Comparison of ENCODE assay signal across 8 mouse cellular contexts in genomic region chr6:128761144-128761540, GRCm38 (mm10). TPM values are rescaled to one million over a fixed set of nuclear protein-coding genes. Genes with fewer than 3 reads are reported as not detected.
DNase-seq lines count a peak whose midpoint lies in the region; ATAC-seq and TF ChIP-seq lines count a peak whose summit lies in the region.

No protein-coding gene starts in this region.

- WGBS in lung, embryonic 14.5 days, result 32% methylated on average over 5 of the region's 5 CpGs
- 49% methylated on average over 5 of the region's 5 CpGs for WGBS in embryonic facial prominence, embryonic 11.5 days
- 42% methylated on average over 5 of the region's 5 CpGs for WGBS in intestine, embryonic 16.5 days
- 43% methylated on average over 5 of the region's 5 CpGs for WGBS in neural tube, embryonic 14.5 days

- H3K27me3 ChIP-seq in lung, embryonic 14.5 days (ENCODE audit: insufficient read depth, low read length), result no peaks in the 10 kb centered on the region
- no peaks in the 10 kb centered on the region for H3K27me3 ChIP-seq in embryonic facial prominence, embryonic 11.5 days (ENCODE audit: control insufficient read depth, insufficient read depth, low read length)
- H3K27me3 ChIP-seq in intestine, embryonic 16.5 days (replicated peaks; ENCODE audit: control insufficient read depth, insufficient read depth, low read length), result no peaks in the 10 kb centered on the region
- no peaks in the 10 kb centered on the region for H3K27me3 ChIP-seq in neural tube, embryonic 14.5 days (ENCODE audit: control insufficient read depth, insufficient read depth, low read length)

- TF ChIP-seq CTCF in lung, embryonic 14.5 days (IDR thresholded peaks at IDR 0.05; ENCODE audit: low read depth), result no peak; the same call in 1 of the 2 replicates

- no peaks in the 10 kb centered on the region for H3K36me3 ChIP-seq in lung, embryonic 14.5 days (ENCODE audit: insufficient read depth)
- no peaks in the 10 kb centered on the region for H3K36me3 ChIP-seq in embryonic facial prominence, embryonic 11.5 days (replicated peaks; ENCODE audit: control insufficient read depth, insufficient read depth, low read depth, low read length)
- H3K36me3 ChIP-seq in intestine, embryonic 16.5 days (ENCODE audit: control insufficient read depth, insufficient read depth, low read length), result no peaks in the 10 kb centered on the region
- H3K36me3 ChIP-seq in neural tube, embryonic 14.5 days (ENCODE audit: control insufficient read depth, insufficient read depth, low read length), result no peaks in the 10 kb centered on the region

- H3K27ac ChIP-seq in lung, embryonic 14.5 days (ENCODE audit: low read depth), result 0 out of 2 replicates have a peak overlapping the region, but pooled peaks have one; percentile 58
- H3K27ac ChIP-seq in embryonic facial prominence, embryonic 11.5 days (replicated peaks; ENCODE audit: low read depth, low read length), result no peak overlapping the region
- H3K27ac ChIP-seq in intestine, embryonic 16.5 days (ENCODE audit: low read length), result no peak overlapping the region
- H3K27ac ChIP-seq in neural tube, embryonic 14.5 days (ENCODE audit: low read depth, low read length), result peak overlapping the region; percentile 88

- peak overlapping the region; percentile 54 for H3K4me2 ChIP-seq in lung, embryonic 14.5 days
- peak overlapping the region; percentile 19; the same call in 1 of the 2 replicates for H3K4me2 ChIP-seq in embryonic facial prominence, embryonic 11.5 days (ENCODE audit: low read depth, low read length)
- peak overlapping the region; percentile 38 for H3K4me2 ChIP-seq in intestine, embryonic 16.5 days (ENCODE audit: low read depth, low read length)
- peak overlapping the region; percentile 19 for H3K4me2 ChIP-seq in neural tube, embryonic 14.5 days (ENCODE audit: low read depth, low read length)

- no peaks in the 10 kb centered on the region for H3K4me1 ChIP-seq in lung, embryonic 14.5 days (ENCODE audit: insufficient read depth)
- no peaks in the 10 kb centered on the region for H3K4me1 ChIP-seq in embryonic facial prominence, embryonic 11.5 days (ENCODE audit: control insufficient read depth, insufficient read depth, low read length)
- no peaks in the 10 kb centered on the region for H3K4me1 ChIP-seq in intestine, embryonic 16.5 days (ENCODE audit: control insufficient read depth, insufficient read depth, low read length)
- H3K4me1 ChIP-seq in neural tube, embryonic 14.5 days (ENCODE audit: control insufficient read depth, insufficient read depth, low read length), result no peaks in the 10 kb centered on the region

- peak overlapping the region; percentile 51 for H3K9ac ChIP-seq in lung, embryonic 14.5 days
- H3K9ac ChIP-seq in embryonic facial prominence, embryonic 11.5 days (replicated peaks; ENCODE audit: low read length), result peak overlapping the region; percentile 39; the same call in 1 of the 2 replicates
- peak overlapping the region; percentile 65 for H3K9ac ChIP-seq in intestine, embryonic 16.5 days (ENCODE audit: low read depth, low read length)
- peak overlapping the region; percentile 18; the same call in 1 of the 2 replicates for H3K9ac ChIP-seq in neural tube, embryonic 14.5 days (replicated peaks; ENCODE audit: low read depth, low read length)

- no peak for ATAC-seq in lung, embryonic 14.5 days (ENCODE audit: insufficient read depth)
- no peak for ATAC-seq in embryonic facial prominence, embryonic 11.5 days (replicated peaks; ENCODE audit: insufficient number of reproducible peaks, low FRiP score, low TSS enrichment, low read depth)
- ATAC-seq in intestine, embryonic 16.5 days, result no peak
- ATAC-seq in neural tube, embryonic 14.5 days (ENCODE audit: low read depth), result no peak; the same call in 1 of the 2 replicates

- peak overlapping the region; percentile 59 for H3K4me3 ChIP-seq in lung, embryonic 14.5 days (ENCODE audit: low read depth, low read length)
- peak overlapping the region; percentile 58 for H3K4me3 ChIP-seq in embryonic facial prominence, embryonic 11.5 days (ENCODE audit: low read depth, low read length)
- H3K4me3 ChIP-seq in intestine, embryonic 16.5 days (ENCODE audit: low read length), result peak overlapping the region; percentile 61
- H3K4me3 ChIP-seq in neural tube, embryonic 14.5 days (ENCODE audit: low read depth, low read length), result peak overlapping the region; percentile 55

- peak; percentile 21 for DNase-seq in lung, embryonic 14.5 days
- DNase-seq in lung, postnatal 4 days, result no peak
- DNase-seq in embryonic facial prominence, embryonic 11.5 days (ENCODE audit: low spot score), result peak; percentile 34
- DNase-seq in ovary, postnatal 14 days (ENCODE audit: low spot score), result no peak
- DNase-seq in right cerebral cortex, postnatal 25 days, result no peak
- DNase-seq in cerebellum, postnatal 14 days, result no peak

- no peaks in the 10 kb centered on the region for H3K9me3 ChIP-seq in lung, embryonic 14.5 days (ENCODE audit: low read depth, low read length)
- H3K9me3 ChIP-seq in embryonic facial prominence, embryonic 11.5 days (replicated peaks; ENCODE audit: control insufficient read depth, low read length), result no peaks in the 10 kb centered on the region
- H3K9me3 ChIP-seq in intestine, embryonic 16.5 days (ENCODE audit: control insufficient read depth, low read length), result no peaks in the 10 kb centered on the region
- H3K9me3 ChIP-seq in neural tube, embryonic 14.5 days (ENCODE audit: control insufficient read depth, low read length), result no peaks in the 10 kb centered on the region

RNA-seq across cellular contexts. Expression of gene Klrb1c, which starts 27.9 kb away (rescaled TPM):
- polyA plus RNA-seq in lung, embryonic 14.5 days (2014; fragmentation: Nextera tagmentation; extraction: Ambion mirVana), result 0.26 and 0.32 TPM in 2 replicates
- polyA plus RNA-seq in embryonic facial prominence, embryonic 11.5 days (2014; fragmentation: Nextera tagmentation; extraction: Ambion mirVana), result 0.17 TPM in 1 of 2 replicates, not detected in the other
- 0.13 and 0.38 TPM in 2 replicates for polyA plus RNA-seq in intestine, embryonic 16.5 days (2015; fragmentation: Nextera tagmentation; extraction: Ambion mirVana)
- polyA plus RNA-seq in neural tube, embryonic 14.5 days (2014; fragmentation: Nextera tagmentation; extraction: Ambion mirVana), result not detected in 2 replicates

RNA-seq across cellular contexts. Expression of gene Klrb1, which starts 38.3 kb away (rescaled TPM):
- polyA plus RNA-seq in lung, embryonic 14.5 days (2014; fragmentation: Nextera tagmentation; extraction: Ambion mirVana), result not detected in 2 replicates
- polyA plus RNA-seq in embryonic facial prominence, embryonic 11.5 days (2014; fragmentation: Nextera tagmentation; extraction: Ambion mirVana), result not detected in 2 replicates
- not detected in 2 replicates for polyA plus RNA-seq in intestine, embryonic 16.5 days (2015; fragmentation: Nextera tagmentation; extraction: Ambion mirVana)
- polyA plus RNA-seq in neural tube, embryonic 14.5 days (2014; fragmentation: Nextera tagmentation; extraction: Ambion mirVana), result 0.35 and 0.48 TPM in 2 replicates

Comparison
In these comparisons a context has a peak if more than half of its experiments do, and no peak if none do; other contexts are left out.
1. DNase-seq: peak in lung, embryonic 14.5 days (single experiment) and embryonic facial prominence, embryonic 11.5 days (single experiment); none in lung, postnatal 4 days (0 of 2), ovary, postnatal 14 days (single experiment), right cerebral cortex, postnatal 25 days (single experiment) and cerebellum, postnatal 14 days (0 of 2).
2. H3K27ac ChIP-seq: peak in lung, embryonic 14.5 days (single experiment) and neural tube, embryonic 14.5 days (single experiment); none in embryonic facial prominence, embryonic 11.5 days (single experiment) and intestine, embryonic 16.5 days (single experiment).
3. Peak in every context shown above with its lines, with median percentiles within 50 percentile points of each other: H3K4me2 ChIP-seq, H3K4me3 ChIP-seq and H3K9ac ChIP-seq.